Mouse (Mus musculus) ES-Bruce4 (cell line): ENCODE data around the gene H60b. TPM values are rescaled to one million over a fixed set of nuclear protein-coding genes. Genes with fewer than 3 reads are reported as not detected.

Source experiments
- H3K27ac ChIP-seq: 2 replicates; pipeline ENCODE4 v1.5.1; 2012; ENCODE audit warnings: low read length, inconsistent platforms; ENCODE audit not compliant: insufficient read depth
- H3K27me3 ChIP-seq: 2 replicates; pipeline ENCODE4 v1.6.1; 2012; ENCODE audit warnings: mild to moderate bottlenecking, low read length, inconsistent platforms; ENCODE audit not compliant: control insufficient read depth, poor library complexity, insufficient read depth, severe bottlenecking
- H3K36me3 ChIP-seq: 2 replicates; pipeline ENCODE4 v1.6.1; 2012; ENCODE audit warnings: inconsistent platforms, mild to moderate bottlenecking, low read length, moderate library complexity; ENCODE audit not compliant: control insufficient read depth, poor library complexity, insufficient read depth, severe bottlenecking
- H3K4me1 ChIP-seq: one replicate; pipeline ENCODE4 v1.8.1; 2011; ENCODE audit warnings: low read length; ENCODE audit not compliant: control insufficient read depth, insufficient read depth
- H3K4me3 ChIP-seq: 2 replicates; pipeline ENCODE4 v1.5.1; 2011; ENCODE audit warnings: low read depth, mild to moderate bottlenecking, low read length
- H3K9ac ChIP-seq: 2 replicates; pipeline ENCODE4 v1.6.1; 2012; ENCODE audit warnings: low read depth, mild to moderate bottlenecking, inconsistent platforms; ENCODE audit not compliant: poor library complexity, severe bottlenecking
- H3K9me3 ChIP-seq: replicated peaks from 2 replicates; pipeline ENCODE4 v1.6.1; 2012; ENCODE audit warnings: mild to moderate bottlenecking, low read length, inconsistent platforms; ENCODE audit not compliant: control insufficient read depth, poor library complexity, insufficient read depth, severe bottlenecking
- CTCF ChIP-seq: IDR thresholded peaks from one replicate; pipeline ENCODE4 v1.8.1; 2011; ENCODE audit warnings: low read depth, low read length
- EP300 ChIP-seq: IDR thresholded peaks from 2 replicates; pipeline ENCODE4 v1.6.1; 2011; ENCODE audit warnings: low read depth, low read length; ENCODE audit not compliant: insufficient read depth
- POLR2A ChIP-seq: IDR thresholded peaks from one replicate; pipeline ENCODE4 v1.8.1; 2011; ENCODE audit warnings: low read length; ENCODE audit not compliant: insufficient read depth
- polyA plus RNA-seq: library from polyadenylated mRNA; stranded (reverse); fragments of >200 nt; gene quantifications from 2 replicates; pipeline ENCODE4 v1.2.4, GENCODE M21; 2011; ENCODE audit warnings: low read depth; ENCODE audit not compliant: missing spikeins, insufficient read depth, insufficient read length

The H60b gene
- polyA plus RNA-seq, 1 experiment, result not detected

DNA sequence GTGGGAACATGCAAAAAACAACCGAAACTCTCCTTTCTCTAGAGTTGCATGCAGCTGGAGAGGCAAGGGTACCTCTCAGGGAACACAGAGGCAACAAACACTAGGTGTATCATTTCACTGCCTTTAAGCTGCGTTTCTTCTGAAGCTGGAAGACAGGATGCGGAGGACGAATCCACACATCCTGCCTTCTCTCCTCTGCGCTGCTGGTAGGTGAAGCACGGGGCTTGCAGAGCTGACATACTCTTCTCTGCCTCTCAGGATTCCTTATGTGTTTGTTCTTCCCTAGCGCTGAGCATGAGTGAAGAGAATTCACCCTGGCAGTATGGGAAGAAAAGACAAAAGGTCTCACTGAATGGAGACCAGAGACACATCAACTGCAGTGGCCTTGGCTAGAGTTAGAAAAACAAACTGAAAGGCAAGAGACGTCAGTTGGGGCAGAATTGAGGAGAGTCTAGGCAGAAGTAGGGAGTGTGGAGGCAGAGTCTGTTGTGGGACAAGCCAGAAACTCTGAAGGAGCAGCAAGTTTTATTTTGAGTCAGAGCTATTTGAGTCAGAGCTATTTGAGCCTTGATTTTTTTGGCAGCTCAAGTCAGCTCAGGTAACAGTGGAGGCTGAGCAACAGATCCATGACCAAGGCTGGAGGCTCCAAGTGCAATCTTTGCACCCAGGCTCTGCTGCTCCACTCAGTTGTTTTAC, 139.5 kb downstream of the H60b start:
- no peaks in the 10 kb centered on the region for H3K27me3 ChIP-seq
- H3K4me3 ChIP-seq, result no peak overlapping the region
- no peaks in the 10 kb centered on the region for H3K4me1 ChIP-seq
- H3K27ac ChIP-seq, result no peak overlapping the region
- H3K9ac ChIP-seq, result no peak overlapping the region
- TF ChIP-seq EP300, result no peak
- TF ChIP-seq CTCF, result no peak
- no peak for TF ChIP-seq POLR2A
- no peaks in the 10 kb centered on the region for H3K36me3 ChIP-seq
- H3K9me3 ChIP-seq, result no peaks in the 10 kb centered on the region

DNA sequence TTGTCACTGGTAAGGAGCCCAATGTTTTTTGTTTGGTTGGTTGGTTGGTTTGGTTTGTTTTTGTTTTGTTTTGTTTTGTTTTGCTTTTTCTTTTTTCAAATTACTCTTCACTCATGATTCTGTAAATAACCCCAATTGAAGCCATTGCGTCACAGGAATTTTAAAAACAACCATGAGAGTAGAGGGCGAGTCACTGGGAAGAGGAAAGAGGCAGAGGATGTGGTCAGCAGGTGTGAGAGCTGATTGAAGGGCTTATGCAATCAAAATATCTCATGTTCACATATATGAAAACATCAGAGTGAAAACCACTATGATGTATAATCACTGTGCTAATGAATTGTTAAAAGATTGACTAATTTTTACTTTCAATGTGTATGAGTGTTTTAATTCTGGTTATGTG, 140.9 kb downstream of the H60b start:
- H3K4me1 ChIP-seq, result no peaks in the 10 kb centered on the region
- TF ChIP-seq EP300 (no peak), CTCF (no peak), POLR2A (no peak)

DNA sequence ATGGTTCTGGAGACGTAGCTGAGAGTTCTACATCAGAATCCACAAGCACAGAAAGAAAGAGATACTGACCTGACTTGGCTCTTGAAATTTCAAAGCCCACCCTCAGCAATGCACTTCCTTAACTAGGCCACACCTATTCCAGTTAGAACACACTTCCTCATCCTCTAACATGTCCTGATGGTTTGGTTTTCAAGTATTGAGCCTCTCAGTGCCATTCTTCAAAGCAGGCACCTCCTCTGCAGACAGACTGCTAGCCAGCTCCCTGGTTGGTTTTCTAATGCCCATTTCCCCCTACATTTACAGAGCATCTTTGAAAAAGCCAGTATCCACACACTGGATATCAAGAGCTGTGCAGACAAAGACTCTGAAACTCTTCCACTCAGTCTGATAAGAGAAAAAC, 143.3 kb downstream of the H60b start:
- TF ChIP-seq EP300 (no peak), CTCF (no peak), POLR2A (no peak)

More for the DNA sequence above, 140.9 kb downstream of the H60b start:
- Histone ChIP-seq H3K9ac (no peak overlapping the region), H3K4me3 (no peak overlapping the region), H3K9me3 (no peaks in the 10 kb centered on the region), H3K27me3 (no peaks in the 10 kb centered on the region), H3K36me3 (no peaks in the 10 kb centered on the region), H3K27ac (no peak overlapping the region)

DNA sequence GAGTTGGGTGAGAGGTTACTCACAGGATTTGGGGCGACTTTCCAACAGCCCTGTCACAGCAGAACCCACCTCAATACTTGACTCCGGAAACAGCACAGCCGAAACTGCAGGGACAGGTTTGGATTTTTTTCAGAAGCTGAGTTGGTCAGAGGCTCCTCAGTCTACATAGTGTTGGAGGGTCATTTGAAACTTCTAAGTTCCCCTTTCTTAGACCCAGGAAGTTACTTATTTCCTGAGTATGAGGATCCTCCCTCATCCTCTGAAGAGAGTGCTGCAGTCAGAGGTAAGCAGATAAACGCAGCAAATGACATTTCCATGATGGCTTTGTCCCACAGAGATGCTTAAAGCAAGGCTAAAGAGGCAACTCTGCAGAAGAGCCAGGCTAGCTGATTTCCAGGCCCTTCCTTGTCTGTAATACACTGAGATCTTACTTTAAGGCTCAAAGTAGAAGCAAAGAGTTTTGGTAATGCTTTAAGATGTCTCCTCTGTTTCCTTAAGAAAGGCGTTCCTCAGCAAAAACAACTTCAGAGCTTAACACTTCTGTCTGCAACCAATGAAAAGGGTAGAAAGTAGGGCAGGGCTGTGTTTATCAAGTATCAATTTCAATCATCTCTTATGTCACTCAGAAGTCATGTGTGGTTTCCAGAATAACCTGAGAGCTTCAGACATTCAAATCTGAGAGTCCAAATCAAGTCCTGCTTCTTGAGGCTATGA, 144.1 kb downstream of the H60b start:
- Histone ChIP-seq H3K27ac (no peak overlapping the region), H3K36me3 (no peaks in the 10 kb centered on the region), H3K9ac (no peak overlapping the region), H3K4me1 (no peaks in the 10 kb centered on the region), H3K4me3 (no peak overlapping the region), H3K9me3 (no peaks in the 10 kb centered on the region), H3K27me3 (no peaks in the 10 kb centered on the region)
- TF ChIP-seq CTCF (no peak), POLR2A (no peak), EP300 (no peak)

More for the DNA sequence above, 143.3 kb downstream of the H60b start:
- Histone ChIP-seq H3K36me3 (no peaks in the 10 kb centered on the region), H3K4me1 (no peaks in the 10 kb centered on the region), H3K9ac (no peak overlapping the region), H3K9me3 (no peaks in the 10 kb centered on the region), H3K27me3 (no peaks in the 10 kb centered on the region), H3K27ac (no peak overlapping the region), H3K4me3 (no peak overlapping the region)

DNA sequence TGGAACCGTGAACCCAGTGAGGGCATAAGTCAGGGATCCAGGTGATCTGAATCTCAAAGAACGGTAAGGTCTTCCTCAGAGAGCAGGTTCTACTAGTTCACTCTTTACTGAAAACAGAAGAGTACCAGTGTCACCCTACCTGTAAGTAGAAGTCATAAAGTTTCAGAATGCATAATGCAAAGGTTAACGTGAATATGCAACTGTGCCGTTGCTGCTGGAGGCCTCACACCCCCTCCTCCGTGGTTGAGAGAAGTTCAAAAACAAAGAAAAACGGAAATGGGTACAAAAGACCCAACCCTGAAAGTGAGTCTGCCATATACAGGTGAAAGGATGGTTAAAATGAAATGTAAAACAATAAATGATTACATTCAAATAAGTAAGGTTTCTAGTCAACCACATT, 145.3 kb downstream of the H60b start:
- H3K9ac ChIP-seq, result no peak overlapping the region
- H3K4me3 ChIP-seq, result no peak overlapping the region
- no peaks in the 10 kb centered on the region for H3K4me1 ChIP-seq
- H3K9me3 ChIP-seq, result no peaks in the 10 kb centered on the region
- no peak overlapping the region for H3K27ac ChIP-seq
- no peaks in the 10 kb centered on the region for H3K36me3 ChIP-seq
- TF ChIP-seq EP300 (no peak), POLR2A (no peak), CTCF (no peak)
- H3K27me3 ChIP-seq, result no peaks in the 10 kb centered on the region

DNA sequence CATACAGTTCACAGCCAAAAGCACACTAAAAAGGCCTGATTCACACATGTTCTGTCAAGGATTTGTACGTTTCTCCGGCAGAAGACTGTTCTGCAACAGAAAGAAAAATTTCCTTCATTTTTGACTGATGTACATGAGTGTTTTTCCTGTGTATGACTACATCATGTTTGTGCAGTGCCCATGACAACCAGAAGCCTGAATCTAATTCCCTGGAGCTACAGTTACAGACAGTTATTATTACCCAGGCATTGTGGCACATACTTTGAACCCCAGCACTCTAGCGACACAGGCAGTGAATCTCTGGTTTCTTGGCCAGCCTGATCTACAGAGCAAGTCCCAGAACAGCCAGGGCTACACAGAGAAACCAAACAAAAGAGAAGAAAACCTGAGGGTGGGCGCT, 147.4 kb downstream of the H60b start:
- H3K27me3 ChIP-seq, result no peaks in the 10 kb centered on the region
- no peak overlapping the region for H3K9ac ChIP-seq
- H3K9me3 ChIP-seq, result no peaks in the 10 kb centered on the region
- H3K4me3 ChIP-seq, result no peak overlapping the region
- no peaks in the 10 kb centered on the region for H3K4me1 ChIP-seq
- no peak overlapping the region for H3K27ac ChIP-seq
- no peaks in the 10 kb centered on the region for H3K36me3 ChIP-seq
- TF ChIP-seq CTCF, result no peak
- TF ChIP-seq EP300, result no peak
- no peak for TF ChIP-seq POLR2A
